Mouse (Mus musculus) C2C12 (cell line): ENCODE data around the gene Cramp1l.
"Not testable (repeated sequence)": the region's sequence is repeated elsewhere in the genome, so short reads cannot be mapped to it uniquely, and the experiment has no call there.

Source experiments
- CTCF ChIP-seq: IDR thresholded peaks from one replicate; pipeline ENCODE4 v1.5.1; 2011; ENCODE audit not compliant: control insufficient read depth, insufficient read depth, insufficient read length
- MYOG ChIP-seq: IDR thresholded peaks from one replicate; pipeline ENCODE4 v1.6.1; 2011; ENCODE audit not compliant: control insufficient read depth, insufficient read length; ENCODE audit errors: extremely low read depth
- USF1 ChIP-seq: IDR thresholded peaks from one replicate; pipeline ENCODE4 v1.6.1; 2011; ENCODE audit warnings: low read depth, mild to moderate bottlenecking, control low read depth, moderate library complexity

DNA sequence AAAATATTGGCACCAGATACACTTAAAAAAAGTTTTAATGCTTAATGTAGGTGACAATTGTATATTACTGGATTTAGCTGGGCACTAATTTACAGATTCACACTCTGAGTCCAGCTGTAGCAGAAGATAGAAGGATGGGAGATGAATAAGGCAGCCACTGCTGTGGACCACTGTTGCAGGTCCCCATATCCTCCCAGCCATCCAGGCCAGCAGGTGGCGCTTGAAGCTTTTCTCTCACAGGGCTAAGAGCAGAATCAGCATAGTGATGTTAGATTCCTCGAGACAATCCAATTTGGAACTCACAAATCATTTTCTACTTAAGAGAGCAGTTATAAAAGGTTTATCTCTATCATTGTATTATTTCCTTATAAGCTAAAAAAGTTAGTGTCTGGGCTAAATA lies 73.1 kb downstream of the Cramp1l start:
- TF ChIP-seq CTCF, USF1, MYOG: not testable (repeated sequence)
